18 mouse cellular contexts compared by ENCODE assay signal in the genomic region with DNA sequence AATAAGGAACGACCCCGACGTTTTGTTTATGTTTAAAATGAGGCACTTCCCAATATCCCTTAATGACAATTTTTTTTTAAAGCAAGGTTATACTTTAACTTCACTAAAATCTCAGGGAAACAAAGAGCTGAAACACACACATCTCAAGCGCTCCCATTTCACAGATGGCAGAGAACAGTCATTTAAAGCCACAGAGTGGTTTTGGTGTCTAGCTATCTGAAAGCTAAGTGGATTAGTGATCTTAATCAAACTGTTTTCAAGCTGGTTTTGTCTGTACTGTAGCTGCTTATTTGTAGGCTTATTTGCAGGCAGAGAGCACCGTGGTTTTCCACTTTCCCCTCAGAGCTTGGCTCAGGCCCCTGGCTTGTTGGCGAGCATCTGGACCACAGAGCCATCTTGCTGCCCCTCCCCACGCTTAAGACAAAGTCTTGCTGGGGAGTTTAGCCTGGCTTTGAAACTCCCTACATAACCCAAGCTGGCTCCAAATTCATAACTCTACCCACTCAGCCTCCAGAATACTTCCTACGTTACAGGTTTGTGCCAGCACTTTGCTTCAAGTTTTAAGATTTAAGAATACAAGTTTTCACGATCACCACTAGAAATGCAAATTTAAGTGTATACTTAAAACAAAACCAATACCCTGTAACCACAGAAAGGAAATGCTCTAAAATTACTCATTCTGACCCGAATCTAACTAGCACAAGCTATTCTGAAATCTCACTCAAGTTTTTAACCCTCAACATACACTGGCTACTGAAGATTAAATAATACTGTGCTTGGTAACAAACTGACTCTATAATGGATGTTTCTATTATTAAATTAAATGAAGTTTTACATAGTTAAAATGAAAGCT. TPM values are rescaled to one million over a fixed set of nuclear protein-coding genes. Genes with fewer than 3 reads are reported as not detected.
DNase-seq lines count a peak whose midpoint lies in the region; ATAC-seq lines count a peak whose summit lies in the region.
"Had no signal": no experiment of that assay in that cellular context is flagged by ENCODE, and none has a peak within 500 bp of the region (broad histone marks: within the 10 kb centered on the region; RNA-seq: fewer than 3 reads in every experiment).

No protein-coding gene starts in this region.

- no peak overlapping the region for H3K9ac ChIP-seq in embryonic facial prominence, embryonic 13.5 days
- no peak overlapping the region for H3K9ac ChIP-seq in kidney, embryonic 14.5 days (ENCODE audit: low read depth, low read length)
- H3K9ac ChIP-seq: forebrain, embryonic 13.5 days; kidney, embryonic 15.5 days; liver, embryonic 14.5 days; midbrain, embryonic 12.5 days; neural tube, embryonic 13.5 days had no signal

- H3K27ac ChIP-seq in embryonic facial prominence, embryonic 13.5 days = 0 out of 2 replicates have a peak overlapping the region, but pooled peaks have one; percentile 11
- no peak overlapping the region for H3K27ac ChIP-seq in embryonic facial prominence, embryonic 10.5 days (replicated peaks)
- H3K27ac ChIP-seq in kidney, embryonic 14.5 days (ENCODE audit: low read depth, low read length) = no peak overlapping the region
- H3K27ac ChIP-seq: forebrain, embryonic 13.5 days; heart, embryonic 10.5 days; kidney, embryonic 15.5 days; liver, embryonic 14.5 days; macrophage; midbrain, embryonic 12.5 days; neural tube, embryonic 13.5 days; stomach, postnatal 0 days had no signal

- no peaks in the 10 kb centered on the region for H3K27me3 ChIP-seq in embryonic facial prominence, embryonic 13.5 days
- no peaks in the 10 kb centered on the region for H3K27me3 ChIP-seq in embryonic facial prominence, embryonic 10.5 days (replicated peaks; ENCODE audit: low read depth, poor library complexity, severe bottlenecking)
- no peaks in the 10 kb centered on the region for H3K27me3 ChIP-seq in splenic B cell, adult 2 months (ENCODE audit: control insufficient read depth, insufficient read depth, low read length, poor library complexity, severe bottlenecking)
- no peaks in the 10 kb centered on the region for H3K27me3 ChIP-seq in kidney, embryonic 14.5 days (ENCODE audit: control insufficient read depth, insufficient read depth, low read length)
- H3K27me3 ChIP-seq: forebrain, embryonic 13.5 days; kidney, embryonic 15.5 days; midbrain, embryonic 12.5 days; neural tube, embryonic 13.5 days had no signal

- no peak overlapping the region for H3K4me3 ChIP-seq in embryonic facial prominence, embryonic 13.5 days
- H3K4me3 ChIP-seq in embryonic facial prominence, embryonic 10.5 days = no peak overlapping the region
- no peak overlapping the region for H3K4me3 ChIP-seq in kidney, embryonic 14.5 days (ENCODE audit: low read length)
- H3K4me3 ChIP-seq: forebrain, embryonic 13.5 days; heart, embryonic 10.5 days; kidney, embryonic 15.5 days; midbrain, embryonic 12.5 days; neural tube, embryonic 13.5 days had no signal

- no peak for DNase-seq in embryonic facial prominence, embryonic 10.5 days (ENCODE audit: low spot score)
- peak; percentile 35 for DNase-seq in right cerebral cortex, postnatal 25 days
- DNase-seq in right cerebral cortex, postnatal 14 days = no peak
- peak; percentile 65 for DNase-seq in brain, adult 2 months (ENCODE audit: low read depth, low spot score)
- peak; percentile 37 for DNase-seq in splenic B cell, adult 2 months (ENCODE audit: low read depth, low spot score)
- DNase-seq in lung, adult 18-20 months = no peak
- DNase-seq: adrenal gland, postnatal 25 days; heart, postnatal 10 days had no signal

- no peak overlapping the region for H3K4me2 ChIP-seq in embryonic facial prominence, embryonic 13.5 days
- no peak overlapping the region for H3K4me2 ChIP-seq in kidney, embryonic 14.5 days (replicated peaks; ENCODE audit: low read depth, low read length)
- H3K4me2 ChIP-seq: forebrain, embryonic 13.5 days; kidney, embryonic 15.5 days; midbrain, embryonic 12.5 days; neural tube, embryonic 13.5 days had no signal

- ATAC-seq in embryonic facial prominence, embryonic 13.5 days (ENCODE audit: insufficient number of reproducible peaks, insufficient read depth, low FRiP score, low TSS enrichment, low read depth) = no peak
- ATAC-seq in kidney, embryonic 14.5 days (ENCODE audit: low FRiP score, low TSS enrichment) = no peak
- ATAC-seq: forebrain, embryonic 13.5 days had no signal

- WGBS in embryonic facial prominence, embryonic 13.5 days = 75% methylated on average over 10 of the region's 10 CpGs
- WGBS in embryonic facial prominence, embryonic 10.5 days = 91% methylated on average over 10 of the region's 10 CpGs
- WGBS in kidney, embryonic 14.5 days = 89% methylated on average over 10 of the region's 10 CpGs

- H3K4me1 ChIP-seq in embryonic facial prominence, embryonic 13.5 days = peaks cover 5% of the 10 kb centered on the region; the same call in 1 of the 2 replicates
- H3K4me1 ChIP-seq in embryonic facial prominence, embryonic 10.5 days = no peaks in the 10 kb centered on the region
- H3K4me1 ChIP-seq in kidney, embryonic 14.5 days (ENCODE audit: control insufficient read depth, insufficient read depth, low read length) = no peaks in the 10 kb centered on the region
- H3K4me1 ChIP-seq: forebrain, embryonic 13.5 days; heart, embryonic 10.5 days; kidney, embryonic 15.5 days; midbrain, embryonic 12.5 days; neural tube, embryonic 13.5 days had no signal

- H3K9me3 ChIP-seq in embryonic facial prominence, embryonic 13.5 days = no peaks in the 10 kb centered on the region
- no peaks in the 10 kb centered on the region for H3K9me3 ChIP-seq in embryonic facial prominence, embryonic 10.5 days
- H3K9me3 ChIP-seq in kidney, embryonic 14.5 days (ENCODE audit: control insufficient read depth, low read length) = no peaks in the 10 kb centered on the region
- H3K9me3 ChIP-seq: forebrain, embryonic 13.5 days; heart, embryonic 10.5 days; kidney, embryonic 15.5 days; midbrain, embryonic 12.5 days; neural tube, embryonic 13.5 days had no signal

- peaks cover 52% of the 10 kb centered on the region for H3K36me3 ChIP-seq in embryonic facial prominence, embryonic 13.5 days
- peaks cover 76% of the 10 kb centered on the region for H3K36me3 ChIP-seq in embryonic facial prominence, embryonic 10.5 days (replicated peaks)
- H3K36me3 ChIP-seq in splenic B cell, adult 2 months (ENCODE audit: control insufficient read depth, insufficient read depth, low read length, poor library complexity, severe bottlenecking) = peaks cover 8% of the 10 kb centered on the region; the same call in 1 of the 2 replicates
- H3K36me3 ChIP-seq in kidney, embryonic 14.5 days (ENCODE audit: control insufficient read depth, insufficient read depth, low read length) = peaks cover 56% of the 10 kb centered on the region

RNA-seq across cellular contexts. Expression of a gene that starts 13.4 kb away (rescaled TPM):
- polyA plus RNA-seq in embryonic facial prominence, embryonic 13.5 days (2015; fragmentation: Nextera tagmentation; extraction: Ambion mirVana) = 14.7 and 16.8 TPM in 2 replicates
- polyA plus RNA-seq in embryonic facial prominence, embryonic 10.5 days (2016; fragmentation: Nextera tagmentation; extraction: Ambion mirVana) = 7.0 and 10.6 TPM in 2 replicates
- polyA plus RNA-seq in kidney, embryonic 14.5 days (2014; fragmentation: Nextera tagmentation; extraction: Ambion mirVana) = 7.2 and 9.4 TPM in 2 replicates
- polyA plus RNA-seq: macrophage had no signal

Comparison
In these comparisons a context has a peak if more than half of its experiments do, and no peak if none do; other contexts are left out.
1. DNase-seq: peak in right cerebral cortex, postnatal 25 days (single experiment), brain, adult 2 months (single experiment) and splenic B cell, adult 2 months (single experiment); none in embryonic facial prominence, embryonic 10.5 days (single experiment), right cerebral cortex, postnatal 14 days (single experiment) and lung, adult 18-20 months (0 of 2).